Mouse (Mus musculus) cerebellum, adult 9-10 months (tissue): ENCODE results near the gene Astn2.

Experiments used
- DNase-seq: peaks from one replicate; pipeline ENCODE4 v3.0.0; 2022

Gene Astn2

DNA sequence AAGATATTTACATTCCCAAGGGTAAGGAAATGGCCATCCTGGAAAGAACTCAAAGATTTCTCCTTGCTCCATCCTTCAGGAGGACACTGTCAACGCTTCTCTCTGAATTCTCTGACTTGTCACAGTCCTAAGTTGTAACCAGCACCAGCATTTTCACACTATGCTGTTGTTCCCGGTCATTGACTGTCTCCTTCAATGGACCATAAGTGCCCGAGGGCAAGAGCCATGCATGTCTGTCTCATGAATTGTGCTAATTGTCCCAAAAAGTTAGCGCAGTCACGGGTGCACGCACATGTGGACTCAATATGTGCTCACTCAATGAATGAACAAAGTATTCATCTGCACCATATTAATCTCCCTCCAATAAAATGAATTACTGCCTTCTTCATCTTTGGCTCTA lies 741.2 kb downstream of the Astn2 start:
- DNase-seq, result no peak

DNA sequence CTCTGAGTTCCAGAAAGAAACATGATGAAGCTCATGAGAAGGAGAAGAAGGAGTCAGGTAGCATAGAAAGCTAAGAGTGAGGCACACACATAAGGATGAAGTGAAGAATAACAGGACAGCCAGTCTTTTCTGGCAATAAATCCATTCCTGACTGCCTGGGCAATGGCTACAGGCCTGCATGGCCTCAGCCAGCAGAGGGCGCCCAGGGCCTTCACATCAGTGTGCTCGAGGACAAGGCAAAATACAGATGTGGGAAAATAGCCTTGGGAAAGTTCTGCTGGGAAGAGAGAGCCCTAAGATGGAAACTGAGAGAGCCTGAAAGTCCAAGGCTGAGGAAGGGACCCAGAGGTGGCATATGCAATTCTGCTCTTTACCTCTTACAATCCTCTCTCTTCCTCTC lies 749.7 kb downstream of the Astn2 start:
- DNase-seq, result peak; percentile 86

DNA sequence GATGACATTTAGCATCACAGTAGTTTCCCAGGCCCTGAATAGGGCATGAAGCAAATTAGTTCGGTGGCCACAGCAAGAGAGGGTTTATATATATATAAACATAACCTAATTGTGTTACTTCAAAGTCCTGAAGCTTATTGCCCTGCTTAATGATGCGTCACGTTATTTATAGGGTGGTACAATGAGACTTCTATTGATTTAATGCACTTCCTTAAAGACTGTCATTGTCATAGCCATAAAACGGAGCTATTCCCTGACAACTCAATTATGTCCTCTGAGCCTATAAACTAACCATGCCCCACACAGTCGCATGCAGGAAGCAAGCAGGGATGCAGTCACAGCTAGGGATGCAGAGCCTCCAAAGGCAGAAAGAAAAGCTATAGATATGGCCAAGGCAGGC lies 761.8 kb downstream of the Astn2 start:
- no peak for DNase-seq

- DNase-seq, result no peak
Observed at GRCm38 (mm10) chr4:65638231-65638630, 766.2 kb downstream of the Astn2 start.

DNA sequence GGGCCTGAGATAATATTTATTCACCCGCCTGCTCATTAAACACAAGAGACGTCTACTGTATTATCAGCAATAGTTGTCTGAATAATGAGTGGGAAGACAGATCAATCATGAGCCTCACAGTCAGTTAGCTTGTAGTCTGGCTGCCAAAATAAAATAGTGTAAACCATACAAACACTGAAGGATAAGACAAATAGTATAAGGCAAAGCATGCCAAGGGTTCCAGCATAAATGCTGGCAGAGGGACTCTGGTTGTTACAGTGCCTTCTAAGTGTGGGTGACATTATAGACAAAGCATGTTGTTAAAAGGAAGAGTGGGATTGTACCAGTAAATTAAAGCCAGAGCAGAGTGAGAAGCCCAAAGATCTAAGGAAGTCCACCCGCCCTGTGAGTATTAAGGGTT lies 784.3 kb downstream of the Astn2 start:
- no peak for DNase-seq

DNA sequence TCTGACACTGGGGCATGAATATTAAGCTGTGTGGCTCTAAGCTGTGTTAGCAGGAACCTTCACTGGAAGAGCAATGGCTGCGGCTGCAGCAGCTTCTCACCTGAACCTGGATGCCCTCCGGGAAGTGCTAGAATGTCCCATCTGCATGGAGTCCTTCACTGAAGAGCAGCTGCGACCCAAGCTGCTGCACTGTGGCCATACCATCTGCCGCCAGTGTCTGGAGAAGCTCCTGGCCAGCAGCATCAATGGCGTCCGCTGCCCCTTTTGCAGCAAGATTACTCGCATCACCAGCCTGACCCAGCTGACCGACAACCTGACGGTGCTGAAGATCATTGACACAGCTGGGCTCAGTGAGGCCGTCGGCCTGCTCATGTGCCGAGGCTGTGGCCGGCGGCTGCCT lies 791.3 kb downstream of the Astn2 start:
- peak; percentile 47 for DNase-seq

DNA sequence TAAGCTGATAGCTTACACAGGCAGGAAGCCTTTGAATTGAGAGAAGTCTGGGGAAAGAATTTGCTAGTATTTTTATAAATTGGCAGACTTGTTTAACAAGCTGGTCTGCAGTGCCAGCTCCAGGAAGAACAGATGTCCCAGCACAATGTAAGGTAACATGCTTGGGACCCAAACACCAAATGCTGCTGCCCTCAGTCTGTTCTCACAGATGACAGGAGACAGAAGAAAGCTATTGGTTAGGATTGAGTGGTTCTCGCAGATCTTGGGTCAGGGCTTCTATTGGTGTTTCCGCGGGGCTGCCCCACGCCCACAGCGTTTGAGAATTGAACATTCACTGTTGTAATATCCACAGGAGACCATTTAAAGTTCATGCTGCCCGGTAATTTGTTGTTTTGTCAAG lies 793.5 kb downstream of the Astn2 start:
- peak; percentile 87 for DNase-seq

DNA sequence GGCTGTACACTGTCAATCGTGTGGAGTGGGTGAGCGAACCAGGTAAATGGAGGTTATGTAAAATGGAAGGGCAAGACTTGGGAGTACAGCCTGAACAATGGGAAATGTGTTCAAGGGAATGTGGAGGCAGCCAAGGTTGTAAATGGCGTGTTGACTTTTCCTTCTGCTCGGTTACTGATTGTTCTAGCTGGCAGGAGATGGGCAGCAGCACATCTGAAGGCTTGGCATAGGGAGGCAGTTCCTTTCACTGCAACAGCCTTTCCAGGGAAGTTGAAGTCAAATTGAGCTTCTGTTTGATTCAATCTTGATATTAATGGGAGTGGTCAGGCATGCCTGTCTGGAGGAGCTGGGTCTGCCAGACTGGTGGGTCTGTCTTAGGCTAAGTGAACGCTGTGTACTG lies 794.1 kb downstream of the Astn2 start:
- DNase-seq, result peak; percentile 67

- DNase-seq, result peak; percentile 70
Observed at GRCm38 (mm10) chr4:65608112-65608511, 796.3 kb downstream of the Astn2 start.

DNA sequence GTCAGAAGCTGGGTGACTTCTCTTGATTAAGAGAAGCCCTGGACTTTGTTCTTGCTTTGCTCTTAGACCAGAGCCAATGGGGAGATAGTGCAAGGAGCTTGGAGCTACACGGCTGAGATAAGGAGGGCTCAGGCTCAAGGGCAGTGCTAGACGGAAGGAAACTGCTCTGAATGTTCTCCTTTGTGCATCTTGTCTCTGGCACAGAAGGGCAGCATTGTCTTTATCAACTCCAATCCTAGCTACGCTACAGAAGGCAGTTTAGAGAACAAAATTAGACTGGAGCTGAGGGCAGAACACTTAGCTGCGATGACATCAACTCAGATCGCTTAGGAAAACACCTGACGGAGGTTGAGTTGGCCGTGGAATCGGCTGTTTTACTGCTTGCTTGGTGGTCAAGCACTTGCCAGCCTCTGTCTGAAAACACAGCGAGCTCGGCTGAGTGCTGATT lies 797.2 kb downstream of the Astn2 start:
- peak; percentile 62 for DNase-seq

- DNase-seq, result peak; percentile 83
Observed at GRCm38 (mm10) chr4:65605151-65605702, 799.2 kb downstream of the Astn2 start.

- peak; percentile 99 for DNase-seq
Observed at GRCm38 (mm10) chr4:65604504-65605150, 799.8 kb downstream of the Astn2 start, which contains the start of gene Trim32. Gene Trim32 (plus strand): TSS chr4:65604986.

GRCm38 (mm10) chr4:65594601-65595369 lies 809.6 kb downstream of the Astn2 start:
- no peak for DNase-seq

- DNase-seq, result peak; percentile 81
Observed at GRCm38 (mm10) chr4:65589780-65590179, 814.6 kb downstream of the Astn2 start.

GRCm38 (mm10) chr4:65586947-65587346 lies 817.5 kb downstream of the Astn2 start:
- peak; percentile 88 for DNase-seq

GRCm38 (mm10) chr4:65580254-65580653 lies 824.2 kb downstream of the Astn2 start:
- DNase-seq, result no peak

- no peak for DNase-seq
Observed at GRCm38 (mm10) chr4:65565493-65565892, 838.9 kb downstream of the Astn2 start.

DNA sequence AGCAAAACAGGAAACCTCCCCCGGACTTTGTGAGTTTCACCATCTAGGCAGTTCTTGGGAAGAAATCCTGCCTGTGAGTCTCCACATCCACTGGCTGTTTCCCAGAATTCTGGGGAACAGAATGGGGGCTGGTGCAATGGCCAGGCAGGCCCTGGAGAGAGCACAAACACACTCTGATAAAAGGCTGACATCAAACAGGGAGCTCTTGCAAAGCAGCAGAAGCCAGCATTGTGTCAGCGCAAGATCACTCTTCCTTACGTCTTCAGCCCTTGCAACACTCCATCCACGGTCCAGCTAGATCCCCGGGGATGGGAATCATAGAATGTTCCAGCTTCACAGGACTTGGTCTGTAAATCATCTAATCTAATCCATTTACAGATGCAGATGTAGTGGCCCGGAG lies 855.9 kb downstream of the Astn2 start:
- DNase-seq, result no peak

DNA sequence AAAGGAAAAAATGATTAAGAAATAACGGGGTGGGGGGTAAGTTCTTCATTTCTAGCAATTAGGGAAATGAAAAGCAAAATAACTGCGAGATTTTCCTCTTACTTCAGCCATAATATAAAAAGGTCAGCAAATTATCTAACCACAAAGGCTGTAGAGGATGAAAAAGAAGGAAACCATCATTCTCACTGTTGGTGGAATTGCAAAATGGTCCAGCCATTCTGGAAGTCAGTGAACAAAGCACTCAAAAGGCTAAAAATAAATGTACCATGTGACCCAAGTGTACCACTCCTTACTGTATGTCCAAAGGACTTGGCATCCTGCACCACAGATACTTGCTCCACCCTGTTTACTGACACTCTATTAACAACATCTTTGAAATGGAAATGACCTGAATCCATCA lies 858.8 kb downstream of the Astn2 start:
- DNase-seq, result no peak

- no peak for DNase-seq
Observed at GRCm38 (mm10) chr4:65532071-65532736, 872.2 kb downstream of the Astn2 start.

DNA sequence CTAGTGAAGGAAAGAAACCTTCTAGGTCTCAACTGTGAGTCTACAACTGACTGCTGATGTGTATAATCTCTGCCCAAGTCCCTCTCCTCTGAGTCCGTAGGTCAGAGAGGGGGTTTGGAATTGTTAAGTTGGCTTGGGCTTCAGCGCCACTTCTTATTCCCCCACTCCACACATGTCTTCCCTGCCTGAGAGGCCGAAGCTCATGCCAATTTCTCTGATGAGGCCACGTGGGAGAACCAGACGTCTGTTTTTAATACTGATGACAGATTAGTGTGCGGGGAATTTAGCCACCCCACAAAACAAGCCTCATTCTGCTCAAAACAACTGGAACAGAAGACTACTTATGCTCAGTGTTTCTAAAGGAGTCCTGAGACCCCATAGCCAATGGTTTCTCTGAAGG lies 872.8 kb downstream of the Astn2 start:
- DNase-seq, result no peak

GRCm38 (mm10) chr4:65530901-65531300 lies 873.5 kb downstream of the Astn2 start:
- DNase-seq, result no peak

DNA sequence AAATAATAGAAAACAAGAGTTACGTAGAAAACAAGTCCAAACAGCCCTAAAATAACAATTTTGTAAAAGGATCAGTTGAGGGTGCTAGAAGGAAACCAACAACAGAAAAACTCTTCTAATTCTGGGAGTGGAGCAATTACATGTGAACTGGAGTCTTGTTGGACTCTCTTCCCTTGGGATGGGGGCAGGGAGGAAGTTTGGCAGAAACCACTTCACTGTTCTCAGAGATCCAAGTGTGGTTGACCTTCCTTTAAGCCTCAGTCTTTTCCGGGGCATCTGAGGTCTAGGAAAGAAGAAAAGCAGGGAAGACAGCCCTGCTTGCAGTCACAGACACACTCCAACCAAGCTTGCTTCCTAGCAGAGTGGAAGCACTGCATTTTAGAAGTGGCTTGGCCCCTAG lies 896.3 kb downstream of the Astn2 start:
- no peak for DNase-seq

- DNase-seq, result no peak
Observed at GRCm38 (mm10) chr4:65506870-65507269, 897.5 kb downstream of the Astn2 start.
